Mouse (Mus musculus) fibroblast of lung, adult 2 months (primary cell): Measurements from ENCODE around the gene Gm7145.
"Not testable (repeated sequence)": the region's sequence is repeated elsewhere in the genome, so short reads cannot be mapped to it uniquely, and the experiment has no call there.

Source experiments
- DNase-seq: peaks from one replicate; pipeline ENCODE4 v3.0.0-alpha.2; 2011; ENCODE audit warnings: low read depth

Gene Gm7145

GRCm38 (mm10) chr1:117965639-117966038 lies at the start of gene Gm7145:
TSS of gene Gm7145 (plus strand) at chr1:117965939.
- DNase-seq = no peak

GRCm38 (mm10) chr1:117927715-117928114 lies 38.0 kb upstream of the Gm7145 start, which contains the start of gene Gm28168:
TSS of gene Gm28168 (plus strand) at chr1:117928015.
- not testable (repeated sequence) for DNase-seq

- DNase-seq = not testable (repeated sequence)
Measured at GRCm38 (mm10) chr1:118003876-118004275, 38.1 kb downstream of the Gm7145 start.

GRCm38 (mm10) chr1:118012736-118013135 lies 47.0 kb downstream of the Gm7145 start:
- not testable (repeated sequence) for DNase-seq
